Mouse (Mus musculus) kidney, postnatal 25 days (tissue): ENCODE measurements around the gene Gcnt4.
"Not testable (repeated sequence)": the region's sequence is repeated elsewhere in the genome, so short reads cannot be mapped to it uniquely, and the experiment has no call there.

Experiments used
- DNase-seq, 2 experiments: peaks; one replicate each; pipeline ENCODE4 v3.0.0; 2021; ENCODE audit warnings: mixed read lengths in 2 of 2

Gene Gcnt4

DNA sequence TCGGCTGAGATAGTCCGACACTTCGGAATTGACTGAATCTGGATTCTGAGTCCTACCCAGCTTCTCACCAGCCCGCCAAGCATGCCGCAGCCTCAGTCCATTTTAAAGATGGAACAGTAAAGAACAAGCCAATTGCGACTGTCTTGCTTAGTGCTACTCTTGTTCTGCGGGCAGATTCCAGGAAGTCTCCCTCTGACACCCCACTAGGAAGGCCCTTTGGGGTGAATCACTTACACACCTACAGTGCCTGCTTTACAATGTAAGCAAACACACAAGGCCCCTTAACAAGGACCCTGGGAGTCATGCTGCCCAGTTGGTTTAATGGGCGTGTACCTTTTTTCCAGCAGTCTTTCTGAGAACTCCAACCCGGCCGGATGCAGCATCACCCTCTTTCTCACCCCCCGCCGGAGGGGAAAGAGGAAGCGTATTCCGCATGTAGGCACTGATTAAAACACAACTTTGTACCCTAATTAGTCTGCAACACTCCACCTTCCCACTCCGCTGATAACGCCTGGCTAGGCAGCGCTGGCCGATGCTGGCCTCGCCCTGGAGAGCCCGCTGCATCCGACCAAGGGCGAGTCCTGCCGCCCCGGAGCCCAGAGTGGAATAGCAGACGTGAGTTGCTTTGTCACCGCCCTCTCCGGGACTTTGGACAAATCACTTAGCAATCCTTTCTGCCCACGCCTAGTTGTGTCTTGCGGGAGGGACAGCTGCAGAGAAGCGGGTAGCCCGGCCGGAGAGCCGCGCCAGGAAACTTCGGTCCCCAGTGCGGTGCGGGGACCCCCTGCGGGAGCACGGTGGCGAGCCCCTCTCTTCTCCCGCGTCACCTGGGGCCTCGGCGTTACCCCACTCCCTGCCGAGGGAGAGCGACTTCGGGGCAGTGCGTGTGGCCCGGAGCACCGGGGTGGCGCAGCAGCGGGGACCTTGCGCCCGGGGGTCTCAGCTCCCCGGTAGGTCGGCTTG, at the start of gene Gcnt4:
Gcnt4 (plus strand) TSS at position 691 of the 963 bp plus-strand sequence.
- DNase-seq, result peak; percentile 62 to 79

DNA sequence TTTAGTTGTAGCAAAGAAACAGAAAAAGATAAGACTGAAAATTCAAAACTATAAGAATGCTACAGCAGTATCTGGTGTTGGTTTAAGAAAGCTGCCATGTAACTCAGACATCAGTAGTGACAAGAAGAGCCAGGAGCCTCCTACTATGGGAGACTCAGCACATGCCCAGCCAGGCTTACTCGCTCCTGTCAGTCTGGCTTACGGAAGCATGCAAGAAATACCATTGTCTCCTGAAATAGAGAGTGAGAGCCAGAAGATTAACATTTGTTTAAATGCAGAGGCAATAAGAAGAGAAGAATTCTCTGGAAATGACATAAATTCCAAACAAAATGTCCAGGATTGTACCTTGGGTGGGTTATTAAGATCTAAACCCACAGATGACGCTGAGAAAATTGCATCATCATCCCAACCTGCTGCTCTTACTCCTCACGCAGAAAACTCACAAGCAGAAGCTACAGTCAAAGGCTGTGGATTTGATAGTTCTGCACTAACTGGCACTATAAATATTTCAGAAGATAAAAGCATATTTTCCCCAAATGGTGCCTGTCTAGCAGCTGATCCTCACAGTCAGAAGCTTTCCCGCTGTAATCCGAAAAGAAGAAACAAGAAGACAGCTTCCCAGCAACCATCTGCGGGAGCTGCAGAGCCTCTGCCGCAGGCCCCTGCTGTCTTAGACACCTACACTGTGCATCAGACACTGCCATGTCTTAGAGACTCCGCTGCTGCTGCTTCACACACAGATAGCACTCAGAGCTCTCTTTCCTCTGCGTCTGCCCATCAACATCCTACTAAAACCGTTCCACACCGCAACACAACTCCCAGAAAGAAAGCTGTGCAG, 46.0 kb upstream of the Gcnt4 start:
- DNase-seq, result no peak

- no peak for DNase-seq
Observed at GRCm38 (mm10) chr13:96884534-96884933, 40.0 kb upstream of the Gcnt4 start.

DNA sequence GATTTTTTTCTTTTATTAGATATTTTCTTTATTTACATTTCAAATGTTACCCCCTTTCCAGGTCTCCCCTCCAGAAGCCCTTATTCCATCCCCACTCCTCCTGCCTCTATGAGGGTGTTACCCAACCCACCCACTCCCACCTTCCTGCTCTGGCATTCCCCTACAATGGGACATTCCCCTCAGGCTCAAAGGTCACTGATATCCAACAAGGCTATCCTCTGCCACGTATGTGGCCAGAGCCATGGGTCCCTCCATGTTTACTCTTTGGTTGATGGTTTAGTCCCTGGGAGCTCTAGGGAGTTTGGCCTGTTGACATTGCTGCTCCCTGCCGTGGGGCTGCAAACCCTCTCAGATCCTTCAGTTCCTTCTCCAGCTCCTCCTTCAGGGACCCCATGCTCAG, 34.5 kb upstream of the Gcnt4 start:
- no peak for DNase-seq

DNA sequence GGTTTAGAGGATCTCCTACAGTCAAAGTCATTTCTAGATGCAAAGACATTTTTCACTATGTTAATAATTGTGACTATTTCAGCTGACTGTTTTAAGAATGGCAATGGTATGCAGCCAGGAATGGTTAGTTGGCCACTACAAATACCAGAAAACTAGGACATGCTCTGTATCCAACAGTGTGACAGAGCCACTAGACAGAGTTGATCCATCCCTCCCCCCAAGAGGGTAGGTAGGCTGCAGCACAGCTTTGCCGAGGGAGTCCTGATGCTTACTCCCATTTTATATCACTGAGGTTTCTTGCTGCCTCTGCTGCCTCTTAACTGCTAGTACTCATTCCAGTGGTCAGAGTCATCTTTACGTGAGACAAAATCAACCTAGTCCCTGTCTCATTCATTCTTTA, 29.3 kb upstream of the Gcnt4 start:
- no peak for DNase-seq

DNA sequence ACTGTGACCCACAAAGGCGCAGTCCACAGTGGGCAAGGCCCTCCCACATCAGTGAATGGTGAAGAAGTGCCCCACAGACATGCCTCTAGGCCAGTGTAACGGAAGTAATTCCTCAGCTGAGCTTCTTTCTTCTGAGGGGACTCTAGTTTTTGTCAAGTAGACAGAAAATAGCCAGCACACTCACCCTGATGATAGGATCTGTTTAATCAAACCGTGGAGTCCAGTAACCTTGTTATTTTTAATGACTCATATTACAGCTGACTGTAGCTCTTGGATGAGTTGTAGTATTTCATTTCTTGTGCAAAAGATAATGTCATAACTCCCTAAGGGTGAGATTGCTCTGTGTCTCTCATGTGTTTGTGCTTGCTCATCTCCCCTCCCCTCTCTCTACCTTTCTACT, 17.8 kb upstream of the Gcnt4 start:
- no peak for DNase-seq

- no peak for DNase-seq
Observed at GRCm38 (mm10) chr13:96911202-96911601, 13.3 kb upstream of the Gcnt4 start.

GRCm38 (mm10) chr13:96923134-96923533, 1.4 kb upstream of the Gcnt4 start:
- DNase-seq, result not testable (repeated sequence)

- peak in 1 of 2 experiments; percentile 40 for DNase-seq
Observed at GRCm38 (mm10) chr13:96924985-96925745, 676 bp downstream of the Gcnt4 start.

DNA sequence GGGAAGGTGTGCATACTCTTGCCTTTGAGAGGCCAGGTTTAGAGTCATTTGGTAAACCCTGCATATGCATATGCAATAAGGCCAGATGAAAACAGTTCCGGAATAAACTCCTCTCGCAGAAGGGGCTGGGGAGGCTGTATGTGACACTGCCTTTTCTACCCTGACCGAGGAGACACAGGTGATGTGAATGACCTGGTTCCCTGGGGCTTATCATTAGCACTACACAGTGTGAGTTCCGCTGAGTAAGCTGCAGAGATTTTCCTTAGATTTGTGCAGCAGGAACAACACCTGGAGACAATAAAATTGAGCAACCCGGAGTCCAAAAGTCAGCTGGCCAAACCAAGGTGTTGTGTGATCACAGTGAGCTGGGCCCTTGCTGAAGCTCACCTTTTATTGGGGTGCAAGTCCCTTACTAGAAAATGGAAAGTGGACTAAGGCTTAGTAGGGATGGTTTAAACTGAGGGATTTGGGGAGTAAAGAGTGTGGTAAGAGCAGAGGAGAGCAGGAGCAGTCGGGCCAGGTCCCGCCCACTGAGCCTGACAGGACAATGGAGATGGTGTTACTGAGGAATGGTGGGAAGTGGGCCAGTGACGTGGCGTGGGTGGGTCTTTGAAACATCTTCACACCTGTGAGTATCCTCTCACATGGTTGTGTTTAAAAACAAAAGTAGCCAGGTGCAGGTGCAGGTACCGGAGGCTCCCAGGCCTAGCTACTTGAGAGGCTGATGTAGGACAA, 1.7 kb downstream of the Gcnt4 start:
- DNase-seq, result no peak

DNA sequence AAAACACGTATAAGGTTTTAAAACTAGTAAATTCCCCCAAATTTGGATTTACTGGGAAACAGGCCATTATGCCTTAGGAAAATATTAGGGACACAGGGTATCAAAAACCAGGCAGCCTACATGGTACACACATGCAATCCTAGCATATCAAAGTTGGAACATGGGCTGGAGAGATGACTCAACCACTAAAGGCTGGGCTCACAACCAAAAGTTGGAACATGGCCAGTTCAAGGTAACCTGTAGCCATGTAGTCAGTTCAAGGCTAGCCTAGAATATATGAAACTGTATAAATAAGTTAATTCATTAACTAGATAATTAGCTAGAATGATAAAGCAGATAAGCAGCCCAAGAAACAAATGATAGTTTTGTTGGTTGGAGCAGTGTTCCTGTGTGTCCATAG, 3.3 kb downstream of the Gcnt4 start:
- DNase-seq, result no peak

- no peak for DNase-seq
Observed at GRCm38 (mm10) chr13:96928432-96929039, 4.0 kb downstream of the Gcnt4 start.

DNA sequence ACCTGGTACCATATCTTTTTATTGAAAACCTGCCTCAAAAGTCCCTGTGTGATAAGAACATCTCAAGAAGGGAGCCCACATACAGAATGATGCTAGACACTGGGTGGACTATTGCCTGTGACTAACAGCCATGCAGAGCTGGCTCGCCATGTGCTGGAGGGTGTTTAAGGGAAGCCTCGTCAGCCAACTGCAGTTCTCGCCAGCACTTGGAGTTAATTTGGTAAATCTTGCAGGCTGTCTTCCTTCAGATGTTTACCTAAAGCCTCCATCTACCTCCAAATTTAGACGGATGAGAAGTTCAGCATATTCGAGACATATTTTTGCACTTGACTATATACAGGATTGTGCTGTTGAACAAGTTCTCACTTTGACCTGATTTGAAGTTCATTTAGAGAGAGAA, 8.3 kb downstream of the Gcnt4 start:
- DNase-seq, result no peak

GRCm38 (mm10) chr13:96933367-96933766, 8.9 kb downstream of the Gcnt4 start:
- no peak for DNase-seq

DNA sequence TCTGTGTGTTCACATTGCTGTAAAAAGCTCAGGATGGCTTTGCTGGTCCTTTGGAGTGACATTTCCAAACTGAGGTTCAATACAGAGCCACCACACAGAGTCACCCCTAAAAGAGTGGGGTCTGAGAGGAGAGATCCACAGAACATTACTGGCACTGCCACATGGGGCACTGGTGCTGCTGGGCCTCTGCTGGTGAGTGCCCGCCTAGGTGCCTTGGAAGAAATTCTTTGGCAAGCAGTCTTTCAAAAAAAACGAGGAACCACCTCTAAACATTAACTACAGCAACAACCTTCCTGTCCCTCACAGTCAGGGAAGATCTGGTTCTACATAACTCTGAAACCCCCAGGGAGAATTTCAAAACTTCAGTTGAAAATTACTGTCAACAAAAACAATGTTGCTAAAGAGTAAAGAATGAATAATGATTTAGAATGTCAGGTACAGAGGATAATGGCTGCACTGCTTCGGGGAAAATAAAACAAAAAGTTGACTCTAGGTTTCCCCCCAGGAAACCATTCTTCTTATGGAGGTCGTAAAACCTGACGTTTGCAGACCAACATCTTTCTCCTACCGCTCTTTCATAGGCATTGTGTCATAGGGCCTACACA, 11.8 kb downstream of the Gcnt4 start:
- peak; percentile 42 to 54 for DNase-seq

DNA sequence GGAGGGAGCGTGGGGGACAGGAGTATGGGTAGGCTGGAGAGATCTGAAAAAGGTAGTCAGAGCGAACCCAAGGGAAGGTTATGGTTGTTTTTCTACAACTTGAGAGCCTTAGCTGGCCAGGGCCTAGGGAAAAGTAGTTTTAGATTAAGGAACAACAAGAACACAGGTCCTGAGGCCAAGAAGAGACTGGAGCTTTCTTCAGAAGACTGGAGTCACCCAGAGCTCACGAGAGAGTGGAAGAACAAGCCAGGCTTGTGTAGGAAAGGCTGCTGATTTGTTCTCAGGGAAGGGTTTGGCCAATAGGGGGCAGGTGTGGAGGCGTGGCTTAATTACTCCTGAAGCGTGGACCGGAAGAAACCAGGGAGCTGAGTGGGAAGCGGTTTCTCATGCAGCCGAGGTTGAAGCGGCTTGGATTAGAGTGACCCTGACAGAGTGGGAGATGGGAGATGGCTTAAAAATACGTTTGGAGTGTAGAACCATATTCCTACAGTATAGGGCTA, 12.6 kb downstream of the Gcnt4 start:
- DNase-seq, result no peak

DNA sequence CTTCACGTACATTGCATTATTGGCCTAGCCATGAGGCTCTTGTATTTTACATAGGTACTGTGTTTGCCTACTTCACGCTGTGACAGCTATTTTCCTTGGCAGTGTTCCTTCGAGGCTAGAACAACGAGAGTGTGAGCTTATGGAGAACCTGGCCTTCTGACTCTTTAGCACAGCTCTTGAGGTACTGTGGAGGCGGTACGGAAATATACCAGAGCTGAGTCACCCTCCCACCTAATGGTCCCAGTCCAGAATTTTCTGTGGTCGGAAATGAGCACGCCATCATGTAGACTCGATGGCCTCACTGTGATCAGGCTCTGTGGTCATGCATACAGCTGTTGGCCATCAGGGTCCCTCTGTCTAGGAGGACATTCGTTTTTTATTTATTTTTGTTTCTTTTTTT, 15.2 kb downstream of the Gcnt4 start:
- DNase-seq, result no peak

- DNase-seq, result not testable (repeated sequence)
Observed at GRCm38 (mm10) chr13:96941481-96941880, 17.0 kb downstream of the Gcnt4 start.

GRCm38 (mm10) chr13:96943571-96943970, 19.1 kb downstream of the Gcnt4 start:
- peak; percentile 73 to 79 for DNase-seq

DNA sequence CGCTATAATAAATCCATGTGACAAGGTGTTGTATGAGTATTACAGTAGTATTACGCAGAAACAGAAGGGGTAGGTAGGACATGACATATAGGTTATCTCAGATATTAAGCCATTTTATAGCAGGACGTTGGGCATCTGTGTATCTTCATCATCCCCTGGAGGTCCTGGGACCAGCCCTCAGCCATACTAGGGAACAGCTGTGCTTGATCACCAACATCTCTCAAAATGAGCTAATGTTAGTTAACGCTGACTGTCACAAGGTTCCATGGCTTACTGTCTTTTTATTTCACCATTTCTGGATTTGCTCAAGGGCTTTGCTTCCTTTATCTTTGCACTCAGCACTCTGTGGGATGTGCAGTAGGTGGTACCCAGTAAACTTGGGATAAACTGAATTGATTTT, 21.3 kb downstream of the Gcnt4 start:
- no peak for DNase-seq

DNA sequence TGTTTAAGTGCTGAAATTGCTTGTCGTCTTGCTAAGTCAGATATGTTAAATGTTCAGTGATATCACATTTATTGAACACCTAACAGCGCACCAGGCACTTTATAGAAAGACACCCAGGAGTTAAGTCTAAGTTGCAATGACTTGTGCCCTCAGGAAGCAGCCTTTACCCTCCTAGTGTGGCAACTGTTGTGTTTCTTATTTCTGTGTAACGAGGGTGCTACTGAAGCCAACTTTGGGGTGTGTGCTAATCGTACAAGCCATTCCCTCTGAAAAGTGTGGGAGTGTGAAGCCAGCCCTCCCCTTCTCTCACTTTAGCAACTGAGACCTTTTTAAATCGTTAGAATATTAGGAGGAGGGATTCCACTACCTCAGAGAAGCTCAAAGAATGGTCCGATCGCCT, 23.2 kb downstream of the Gcnt4 start:
- DNase-seq, result no peak
